ENCODE assay signal across 18 mouse cellular contexts in genomic region chr4:31268825-31269495, GRCm38 (mm10).
"Had no signal": no experiment of that assay in that cellular context is flagged by ENCODE, and none has a peak within 500 bp of the region (broad histone marks: within the 10 kb centered on the region; RNA-seq: fewer than 3 reads in every experiment).

No protein-coding gene starts in this region.

- H3K4me2 ChIP-seq: lung, embryonic 15.5 days; midbrain, embryonic 11.5 days; midbrain, embryonic 13.5 days; midbrain, embryonic 15.5 days; neural tube, embryonic 12.5 days; stomach, embryonic 15.5 days had no signal

- ATAC-seq: liver, postnatal 0 days; lung, postnatal 0 days; midbrain, embryonic 13.5 days; midbrain, embryonic 15.5 days had no signal

- H3K4me3 ChIP-seq: lung, embryonic 15.5 days; megakaryocyte, embryonic 14.5 days; midbrain, embryonic 13.5 days; midbrain, embryonic 15.5 days; neural tube, embryonic 12.5 days; stomach, embryonic 15.5 days had no signal

- H3K27me3 ChIP-seq: lung, embryonic 15.5 days; megakaryocyte, embryonic 14.5 days; midbrain, embryonic 13.5 days; midbrain, embryonic 15.5 days; neural tube, embryonic 12.5 days; stomach, embryonic 15.5 days had no signal

- DNase-seq: liver, postnatal 0 days; lung, adult 2 months; lung, postnatal 14 days; lung, postnatal 36 days; right cerebral cortex, postnatal 14 days; thymus, adult 2 months; thymus, postnatal 25 days; thymus, postnatal 4 days had no signal

- H3K9me3 ChIP-seq: lung, embryonic 15.5 days; megakaryocyte, embryonic 14.5 days; midbrain, embryonic 13.5 days; midbrain, embryonic 15.5 days; neural tube, embryonic 12.5 days; stomach, embryonic 15.5 days had no signal

- H3K27ac ChIP-seq: lung, embryonic 15.5 days; macrophage; midbrain, embryonic 13.5 days; midbrain, embryonic 15.5 days; neural tube, embryonic 12.5 days; stomach, embryonic 15.5 days; stomach, postnatal 0 days had no signal

- H3K36me3 ChIP-seq: lung, embryonic 15.5 days; midbrain, embryonic 13.5 days; midbrain, embryonic 15.5 days; neural tube, embryonic 12.5 days; stomach, embryonic 15.5 days had no signal

- H3K9ac ChIP-seq: liver, postnatal 0 days; lung, embryonic 15.5 days; midbrain, embryonic 13.5 days; midbrain, embryonic 15.5 days; neural tube, embryonic 12.5 days; stomach, embryonic 15.5 days had no signal

- H3K4me1 ChIP-seq: lung, embryonic 15.5 days; megakaryocyte, embryonic 14.5 days; midbrain, embryonic 13.5 days; midbrain, embryonic 15.5 days; neural tube, embryonic 12.5 days; stomach, embryonic 15.5 days had no signal
